Mouse (Mus musculus): ENCODE measurements at regions not wholly inside any gene's neighbourhood (a gene's known extent, or its start where the extent isn't known, plus 50 kb on each side); places are given as distances from the start of the nearest gene placed in this dataset.

DNA sequence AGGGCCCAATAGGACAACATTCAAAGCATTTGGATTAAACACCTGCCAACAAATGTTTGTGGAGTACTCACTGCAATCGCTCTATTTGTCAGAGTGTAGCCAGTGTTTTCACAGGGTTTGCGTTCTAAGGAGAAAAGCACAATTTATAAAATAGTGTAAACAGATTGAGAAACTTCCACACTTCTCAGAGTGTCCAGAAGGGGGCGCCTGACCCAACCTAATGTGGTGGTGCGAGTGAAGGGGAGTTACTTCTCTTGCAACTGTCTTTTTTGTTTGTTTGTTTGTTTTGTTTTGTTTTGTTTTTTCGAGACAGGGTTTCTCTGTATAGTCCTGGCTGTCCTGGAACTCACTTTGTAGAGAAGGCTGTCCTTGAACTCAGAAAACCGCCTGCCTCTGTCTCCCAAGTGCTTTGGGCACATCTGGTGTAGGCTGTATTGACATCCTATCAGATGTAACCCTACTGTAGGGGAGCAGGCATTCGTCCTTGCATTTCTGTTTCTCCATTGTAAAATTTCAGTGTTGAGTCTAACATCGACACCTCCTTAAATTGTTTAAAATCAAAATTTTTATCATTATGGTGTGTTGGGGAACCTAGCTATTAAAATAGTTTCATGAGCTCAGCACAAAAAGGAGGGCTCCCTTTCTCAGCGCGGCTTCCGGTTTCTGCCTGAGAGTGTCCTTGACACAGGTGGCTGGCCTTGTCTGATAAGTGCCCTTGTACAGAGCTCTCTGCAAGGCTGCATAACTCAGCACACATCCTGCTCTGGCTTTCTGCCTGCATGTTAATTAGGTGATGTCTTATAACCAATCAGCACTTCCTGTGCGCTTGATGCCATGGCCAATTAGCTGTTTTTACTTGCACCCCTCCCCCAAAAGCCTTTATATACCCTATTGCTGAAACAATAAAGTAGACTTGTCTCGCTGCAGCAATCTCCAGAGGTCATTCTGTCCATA lies 307.0 kb downstream of the Fam84a start:
- no peak overlapping the region for H3K4me3 ChIP-seq (ENCODE audit: low read length)
- no peaks in the 10 kb centered on the region for H3K36me3 ChIP-seq (ENCODE audit: control insufficient read depth, insufficient read depth, low read length)
- ATAC-seq (ENCODE audit: low FRiP score, low TSS enrichment), result no peak
- H3K9ac ChIP-seq (ENCODE audit: low read depth, low read length), result no peak overlapping the region
- H3K27me3 ChIP-seq (ENCODE audit: control insufficient read depth, insufficient read depth, low read length), result no peaks in the 10 kb centered on the region
- H3K4me1 ChIP-seq (ENCODE audit: control insufficient read depth, insufficient read depth, low read length), result no peaks in the 10 kb centered on the region
- H3K9me3 ChIP-seq (ENCODE audit: control insufficient read depth, low read length), result no peaks in the 10 kb centered on the region
- no peak overlapping the region for H3K4me2 ChIP-seq (replicated peaks; ENCODE audit: low read depth, low read length)
- no peak overlapping the region for H3K27ac ChIP-seq (ENCODE audit: low read depth, low read length)
- WGBS, result 56% methylated on average over 13 of the region's 13 CpGs

DNA sequence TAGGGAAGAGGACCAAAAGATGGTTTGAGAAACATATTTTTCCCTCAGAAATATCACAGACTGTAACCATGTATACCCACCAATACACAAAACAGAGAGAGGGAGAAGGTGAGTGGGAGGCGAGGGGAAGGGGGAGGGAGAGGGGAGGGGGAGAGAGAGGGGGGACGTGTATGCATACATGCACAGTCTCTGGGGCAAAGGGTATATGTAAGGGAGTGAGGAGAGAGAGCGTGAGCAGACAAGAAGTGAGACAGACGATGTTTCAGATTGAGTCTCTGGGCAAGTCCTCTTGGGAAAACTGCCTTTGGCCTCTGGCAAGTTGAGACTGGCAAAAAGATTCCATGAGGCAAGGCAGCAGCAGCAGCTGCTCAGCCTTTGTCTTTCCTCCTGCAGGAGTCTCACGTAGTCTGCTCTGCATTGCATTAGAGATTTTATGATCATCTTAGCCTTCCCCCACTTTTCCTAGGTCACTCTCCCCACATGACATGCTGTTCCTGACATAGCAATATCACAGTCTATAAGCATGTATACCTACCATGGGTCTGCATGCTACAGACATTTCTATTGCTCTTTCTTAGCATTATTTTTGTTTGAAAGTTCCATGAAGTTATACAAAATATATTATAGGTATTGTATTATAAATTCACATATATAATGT lies 308.3 kb downstream of the Fam84a start:
- Histone ChIP-seq H3K4me3 (ENCODE audit: low read length) (no peak overlapping the region), H3K9ac (ENCODE audit: low read depth, low read length) (no peak overlapping the region), H3K4me2 (replicated peaks; ENCODE audit: low read depth, low read length) (no peak overlapping the region), H3K27ac (ENCODE audit: low read depth, low read length) (no peak overlapping the region), H3K9me3 (ENCODE audit: control insufficient read depth, low read length) (no peaks in the 10 kb centered on the region), H3K4me1 (ENCODE audit: control insufficient read depth, insufficient read depth, low read length) (no peaks in the 10 kb centered on the region), H3K27me3 (ENCODE audit: control insufficient read depth, insufficient read depth, low read length) (no peaks in the 10 kb centered on the region), H3K36me3 (ENCODE audit: control insufficient read depth, insufficient read depth, low read length) (no peaks in the 10 kb centered on the region)
- 63% methylated on average over 5 of the region's 5 CpGs for WGBS
- ATAC-seq (ENCODE audit: low FRiP score, low TSS enrichment), result no peak

DNA sequence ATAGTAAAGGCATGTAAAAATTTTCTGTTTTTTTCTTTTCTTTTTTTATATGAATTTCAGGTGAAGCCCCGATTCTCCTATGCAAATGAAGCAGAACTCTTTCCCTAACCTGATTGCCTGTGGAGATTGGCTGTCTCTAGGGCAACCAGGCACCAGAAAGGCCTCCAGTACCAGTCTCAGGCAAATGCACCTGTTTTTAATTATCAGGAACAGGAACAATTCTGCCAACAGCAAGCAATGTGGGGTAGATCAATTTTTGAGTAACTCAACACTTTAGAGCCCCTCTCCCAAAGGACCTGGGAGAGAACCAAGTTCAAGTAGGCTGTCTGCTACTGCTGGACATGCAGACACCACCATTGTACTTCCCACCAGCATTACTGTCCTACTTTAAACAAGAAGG lies 310.6 kb downstream of the Fam84a start:
- no peaks in the 10 kb centered on the region for H3K27me3 ChIP-seq (ENCODE audit: control insufficient read depth, insufficient read depth, low read length)
- WGBS, result 67% methylated on average over 1 of the region's 1 CpGs

DNA sequence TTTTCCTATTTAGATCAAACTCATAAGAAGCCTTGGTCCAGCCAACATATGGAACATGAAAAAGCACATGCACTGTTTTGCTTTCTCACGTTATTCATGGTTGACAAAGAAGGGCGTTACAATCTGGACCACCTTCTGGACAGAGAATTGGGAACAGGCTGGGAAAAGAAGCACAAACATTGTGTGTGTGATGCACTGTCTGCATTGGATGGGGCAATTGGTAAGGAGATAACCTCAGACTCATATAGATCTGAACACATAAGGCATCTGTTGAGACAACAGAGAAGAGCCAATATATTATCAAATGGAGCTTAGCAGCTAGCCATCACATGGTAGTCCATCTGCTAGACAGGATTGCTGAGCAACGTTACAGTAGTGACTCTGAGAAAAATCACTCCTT lies 317.1 kb downstream of the Fam84a start:
- no peak for ATAC-seq (ENCODE audit: low FRiP score, low TSS enrichment)
- Histone ChIP-seq H3K36me3 (ENCODE audit: control insufficient read depth, insufficient read depth, low read length) (no peaks in the 10 kb centered on the region), H3K27ac (ENCODE audit: low read depth, low read length) (no peak overlapping the region), H3K9ac (ENCODE audit: low read depth, low read length) (no peak overlapping the region), H3K27me3 (ENCODE audit: control insufficient read depth, insufficient read depth, low read length) (no peaks in the 10 kb centered on the region), H3K4me3 (ENCODE audit: low read length) (no peak overlapping the region), H3K4me2 (replicated peaks; ENCODE audit: low read depth, low read length) (no peak overlapping the region), H3K4me1 (ENCODE audit: control insufficient read depth, insufficient read depth, low read length) (no peaks in the 10 kb centered on the region), H3K9me3 (ENCODE audit: control insufficient read depth, low read length) (no peaks in the 10 kb centered on the region)
- 81% methylated on average over 3 of the region's 3 CpGs for whole genome bisulfite sequencing

More for the DNA sequence above, 310.6 kb downstream of the Fam84a start:
- H3K4me2 ChIP-seq (replicated peaks; ENCODE audit: low read depth, low read length), result no peak overlapping the region
- no peaks in the 10 kb centered on the region for H3K9me3 ChIP-seq (ENCODE audit: control insufficient read depth, low read length)
- no peak for ATAC-seq (ENCODE audit: low FRiP score, low TSS enrichment)
- no peaks in the 10 kb centered on the region for H3K36me3 ChIP-seq (ENCODE audit: control insufficient read depth, insufficient read depth, low read length)
- H3K4me3 ChIP-seq (ENCODE audit: low read length), result no peak overlapping the region
- no peaks in the 10 kb centered on the region for H3K4me1 ChIP-seq (ENCODE audit: control insufficient read depth, insufficient read depth, low read length)
- H3K9ac ChIP-seq (ENCODE audit: low read depth, low read length), result no peak overlapping the region
- H3K27ac ChIP-seq (ENCODE audit: low read depth, low read length), result no peak overlapping the region

DNA sequence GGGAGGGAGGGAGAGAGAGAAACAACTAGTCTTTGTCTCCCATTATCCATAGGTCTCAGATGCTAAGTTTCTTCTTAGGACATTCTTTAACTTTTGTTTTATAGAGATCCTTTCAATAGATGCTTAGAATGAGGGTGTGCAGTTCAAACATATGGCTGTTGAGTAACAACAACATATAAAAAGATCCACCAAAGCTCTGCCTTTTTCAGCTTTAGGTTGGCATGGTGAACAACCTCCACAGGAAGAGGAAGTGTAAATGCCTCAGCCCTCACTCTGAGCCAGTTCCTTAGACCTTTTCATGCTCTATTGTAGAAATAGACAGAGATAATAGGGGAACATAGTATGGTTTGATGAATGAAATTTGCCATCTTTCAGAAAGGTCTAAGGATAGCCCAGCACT lies 326.0 kb downstream of the Fam84a start:
- no peak overlapping the region for H3K9ac ChIP-seq (ENCODE audit: low read depth, low read length)
- ATAC-seq (ENCODE audit: low FRiP score, low TSS enrichment), result no peak
- no peaks in the 10 kb centered on the region for H3K9me3 ChIP-seq (ENCODE audit: control insufficient read depth, low read length)
- H3K27me3 ChIP-seq (ENCODE audit: control insufficient read depth, insufficient read depth, low read length), result no peaks in the 10 kb centered on the region
- H3K4me2 ChIP-seq (replicated peaks; ENCODE audit: low read depth, low read length), result no peak overlapping the region
- no peak overlapping the region for H3K4me3 ChIP-seq (ENCODE audit: low read length)
- no peak overlapping the region for H3K27ac ChIP-seq (ENCODE audit: low read depth, low read length)
- no peaks in the 10 kb centered on the region for H3K36me3 ChIP-seq (ENCODE audit: control insufficient read depth, insufficient read depth, low read length)
- H3K4me1 ChIP-seq (ENCODE audit: control insufficient read depth, insufficient read depth, low read length), result no peaks in the 10 kb centered on the region

DNA sequence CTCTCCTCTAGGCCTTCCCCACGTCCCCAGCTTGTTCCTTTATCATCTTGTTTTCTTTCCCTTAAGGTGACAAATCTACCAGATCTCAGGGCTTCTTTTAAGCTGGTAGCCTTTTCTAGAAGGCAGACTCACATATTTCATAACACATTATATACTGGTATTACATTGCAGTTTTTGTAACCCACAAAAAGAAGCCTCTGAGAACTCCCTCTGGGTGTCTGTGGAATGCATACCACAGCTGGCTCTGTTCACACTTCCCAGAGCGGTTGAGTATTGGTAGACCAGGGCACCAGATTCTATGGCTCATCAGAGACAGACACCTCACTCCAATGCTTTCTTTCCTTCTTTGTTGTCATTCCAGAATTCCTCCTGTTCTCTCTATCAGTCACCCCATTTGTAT lies 336.4 kb downstream of the Fam84a start:
- no peak for ATAC-seq (ENCODE audit: low FRiP score, low TSS enrichment)
- no peaks in the 10 kb centered on the region for H3K9me3 ChIP-seq (ENCODE audit: control insufficient read depth, low read length)
- no peaks in the 10 kb centered on the region for H3K4me1 ChIP-seq (ENCODE audit: control insufficient read depth, insufficient read depth, low read length)
- no peaks in the 10 kb centered on the region for H3K36me3 ChIP-seq (ENCODE audit: control insufficient read depth, insufficient read depth, low read length)
- H3K27ac ChIP-seq (ENCODE audit: low read depth, low read length), result no peak overlapping the region
- no peaks in the 10 kb centered on the region for H3K27me3 ChIP-seq (ENCODE audit: control insufficient read depth, insufficient read depth, low read length)
- no peak overlapping the region for H3K9ac ChIP-seq (ENCODE audit: low read depth, low read length)
- WGBS, result 54% methylated on average over 2 of the region's 2 CpGs
- no peak overlapping the region for H3K4me2 ChIP-seq (replicated peaks; ENCODE audit: low read depth, low read length)
- H3K4me3 ChIP-seq (ENCODE audit: low read length), result no peak overlapping the region

DNA sequence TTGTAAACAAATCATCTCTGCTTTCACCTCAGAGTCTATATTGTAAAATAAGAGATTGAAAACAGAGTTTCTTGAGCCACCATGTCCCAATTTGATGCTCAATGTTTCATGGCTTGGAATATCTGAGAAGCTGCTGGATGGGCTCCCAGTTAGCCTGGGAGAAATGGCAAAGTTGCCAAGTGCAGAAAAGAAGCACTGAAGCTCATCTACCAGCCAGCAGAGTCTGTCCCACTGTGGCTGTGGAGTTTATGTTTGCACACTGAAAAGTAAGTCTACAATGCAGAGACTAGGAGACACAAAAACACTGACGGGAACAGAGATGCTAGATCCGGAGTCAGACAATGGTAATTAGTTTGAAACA lies 341.7 kb downstream of the Fam84a start:
- Histone ChIP-seq H3K36me3 (ENCODE audit: control insufficient read depth, insufficient read depth, low read length) (no peaks in the 10 kb centered on the region), H3K4me2 (replicated peaks; ENCODE audit: low read depth, low read length) (no peak overlapping the region), H3K4me3 (ENCODE audit: low read length) (no peak overlapping the region), H3K9me3 (ENCODE audit: control insufficient read depth, low read length) (no peaks in the 10 kb centered on the region), H3K9ac (ENCODE audit: low read depth, low read length) (no peak overlapping the region), H3K27me3 (ENCODE audit: control insufficient read depth, insufficient read depth, low read length) (no peaks in the 10 kb centered on the region), H3K4me1 (ENCODE audit: control insufficient read depth, insufficient read depth, low read length) (no peaks in the 10 kb centered on the region), H3K27ac (ENCODE audit: low read depth, low read length) (no peak overlapping the region)
- WGBS, result 94% methylated on average over 2 of the region's 2 CpGs
- ATAC-seq (ENCODE audit: low FRiP score, low TSS enrichment), result no peak

DNA sequence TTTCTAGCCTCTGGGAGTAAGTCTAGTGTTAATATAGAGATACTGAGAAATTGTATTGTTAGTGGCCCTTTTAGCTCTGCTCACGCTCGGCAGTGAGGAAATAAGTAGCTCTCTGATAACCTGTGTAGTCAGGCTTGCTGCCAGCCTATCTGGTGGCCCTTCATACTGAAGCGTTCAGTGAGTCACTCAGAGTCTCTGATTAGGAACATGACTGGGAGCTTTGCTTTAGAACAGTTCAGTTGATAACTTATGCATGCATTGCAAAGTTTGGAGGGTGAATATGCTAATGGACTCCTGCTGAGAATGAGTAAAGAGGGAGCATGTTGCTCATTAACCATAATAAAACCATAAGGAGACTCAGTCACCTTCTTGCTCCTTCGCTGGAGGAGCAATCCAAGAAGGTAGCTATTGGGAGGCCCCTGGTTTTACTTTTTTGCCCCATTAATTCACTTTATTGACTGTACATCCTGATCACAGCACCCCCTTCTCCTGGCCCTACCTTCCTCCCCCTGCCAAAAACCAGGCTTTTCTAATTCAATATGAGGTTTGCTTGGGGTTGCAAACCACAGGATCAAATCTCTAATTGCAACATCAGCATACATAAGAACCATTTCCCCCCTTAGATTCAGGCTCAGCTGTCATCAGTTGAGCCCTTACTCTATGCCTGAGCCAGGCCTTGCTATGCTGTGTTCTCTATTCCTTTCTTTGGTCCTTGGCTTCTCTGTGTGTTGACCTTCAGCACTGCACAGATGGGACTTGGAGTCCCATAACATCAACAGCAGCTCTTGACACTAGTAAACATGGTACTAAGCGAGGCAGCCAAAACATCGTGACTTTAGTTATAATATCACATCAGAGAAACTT lies 342.3 kb downstream of the Fam84a start:
- Histone ChIP-seq H3K4me2 (replicated peaks; ENCODE audit: low read depth, low read length) (no peak overlapping the region), H3K36me3 (ENCODE audit: control insufficient read depth, insufficient read depth, low read length) (no peaks in the 10 kb centered on the region), H3K9me3 (ENCODE audit: control insufficient read depth, low read length) (no peaks in the 10 kb centered on the region), H3K9ac (ENCODE audit: low read depth, low read length) (no peak overlapping the region), H3K4me1 (ENCODE audit: control insufficient read depth, insufficient read depth, low read length) (no peaks in the 10 kb centered on the region), H3K27ac (ENCODE audit: low read depth, low read length) (no peak overlapping the region), H3K4me3 (ENCODE audit: low read length) (no peak overlapping the region), H3K27me3 (ENCODE audit: control insufficient read depth, insufficient read depth, low read length) (no peaks in the 10 kb centered on the region)
- no peak for ATAC-seq (ENCODE audit: low FRiP score, low TSS enrichment)
- WGBS, result 76% methylated on average over 6 of the region's 6 CpGs

All from kidney, embryonic 14.5 days (tissue).